Mouse (Mus musculus) CH12.LX (cell line): Measurements from ENCODE around the gene Itprip. TPM values are rescaled to one million over a fixed set of nuclear protein-coding genes. Genes with fewer than 3 reads are reported as not detected.

Source experiments
- DNase-seq: peaks from one replicate; pipeline ENCODE4 v3.0.0-alpha.2; 2013; ENCODE audit errors: extremely low read depth
- H3K27ac ChIP-seq: 2 replicates; pipeline ENCODE4 v1.5.1; 2012; ENCODE audit warnings: low read depth, mild to moderate bottlenecking, control low read depth, moderate library complexity; ENCODE audit not compliant: insufficient read depth
- H3K27me3 ChIP-seq: replicated peaks from 2 replicates; pipeline ENCODE3; 2012; ENCODE audit warnings: inconsistent platforms
- H3K36me3 ChIP-seq, 2 experiments: replicated peaks in 1 of 2; 2 replicates each; pipeline versions ENCODE3 to v1.6.1; 2012; ENCODE audit warnings: inconsistent platforms in 1 of 2, low read length in 1 of 2, mild to moderate bottlenecking in 1 of 2, mixed read lengths in 1 of 2, moderate library complexity in 1 of 2; ENCODE audit not compliant: control insufficient read depth in 1 of 2, insufficient read depth in 1 of 2
- H3K4me1 ChIP-seq, 2 experiments: 2 replicates each; pipeline ENCODE4 v1.6.1; 2012; ENCODE audit warnings: inconsistent platforms in 1 of 2, moderate library complexity in 1 of 2; ENCODE audit not compliant: insufficient read depth in 2 of 2, control insufficient read depth in 1 of 2
- H3K4me2 ChIP-seq: 2 replicates; pipeline ENCODE4 v1.6.1; 2012; ENCODE audit warnings: low read depth, mild to moderate bottlenecking, control low read depth; ENCODE audit not compliant: poor library complexity, insufficient read depth, severe bottlenecking
- H3K4me3 ChIP-seq, 3 experiments: fragments of 150-350 bp in 1 of 3; sonication (generic) in 1 of 3; replicated peaks in 1 of 3; 2 replicates each; pipeline versions ENCODE3 to v1.5.1; 2011 to 2012; ENCODE audit warnings: low read depth in 2 of 3, low read length in 2 of 3, mild to moderate bottlenecking in 2 of 3, moderate library complexity in 2 of 3, control low read depth in 1 of 3, improper control_type of control experiment in 1 of 3, inconsistent platforms in 1 of 3, mixed read lengths in 1 of 3; ENCODE audit not compliant: poor library complexity in 1 of 3
- H3K79me2 ChIP-seq: replicated peaks from 2 replicates; pipeline ENCODE4 v1.6.1; 2012; ENCODE audit warnings: mild to moderate bottlenecking, moderate library complexity; ENCODE audit not compliant: control insufficient read depth, poor library complexity, insufficient read depth, severe bottlenecking; ENCODE audit errors: extremely low read depth
- H3K9ac ChIP-seq: 2 replicates; pipeline ENCODE4 v1.6.1; 2012; ENCODE audit warnings: low read depth, mild to moderate bottlenecking, control low read depth, moderate library complexity; ENCODE audit not compliant: insufficient read depth
- H3K9me3 ChIP-seq: replicated peaks from 2 replicates; pipeline ENCODE3; 2012; ENCODE audit warnings: low read length, inconsistent platforms, mixed read lengths
- BHLHE40 ChIP-seq: IDR thresholded peaks from 2 replicates; pipeline ENCODE4 v1.6.1; 2011; ENCODE audit warnings: mild to moderate bottlenecking, low read depth, low read length, improper control_type of control experiment
- CHD1 ChIP-seq: IDR thresholded peaks from 2 replicates; pipeline ENCODE4 v1.6.1; 2012; ENCODE audit warnings: low read depth, low read length, improper control_type of control experiment, inconsistent platforms
- CHD2 ChIP-seq: IDR thresholded peaks from 2 replicates; pipeline ENCODE4 v1.6.1; 2011; ENCODE audit warnings: low read length, improper control_type of control experiment
- E2F4 ChIP-seq: IDR thresholded peaks from 2 replicates; pipeline ENCODE4 v1.6.1; 2011; ENCODE audit warnings: low read depth, low read length, improper control_type of control experiment; ENCODE audit not compliant: insufficient replicate concordance
- ELF1 ChIP-seq: IDR thresholded peaks from 2 replicates; pipeline ENCODE4 v1.6.1; 2014; ENCODE audit warnings: low read depth, mild to moderate bottlenecking, inconsistent platforms, low read length, improper control_type of control experiment
- EP300 ChIP-seq: IDR thresholded peaks from 2 replicates; pipeline ENCODE4 v1.6.1; 2011; ENCODE audit warnings: low read length, improper control_type of control experiment
- HCFC1 ChIP-seq: IDR thresholded peaks from 2 replicates; pipeline ENCODE4 v1.6.1; 2012; ENCODE audit warnings: low read depth, mild to moderate bottlenecking, inconsistent platforms, low read length, improper control_type of control experiment
- IRF4 ChIP-seq: IDR thresholded peaks from 2 replicates; pipeline ENCODE4 v1.6.1; 2014; ENCODE audit warnings: low read depth, mild to moderate bottlenecking, inconsistent platforms, low read length, improper control_type of control experiment
- JUND ChIP-seq: conservative IDR thresholded peaks from 2 replicates; pipeline ENCODE4 v1.6.1; 2011; ENCODE audit warnings: low read depth, low read length, improper control_type of control experiment
- KAT2A ChIP-seq: IDR thresholded peaks from 2 replicates; pipeline ENCODE4 v1.6.1; 2012; ENCODE audit warnings: low read length, improper control_type of control experiment, inconsistent platforms; ENCODE audit not compliant: insufficient replicate concordance
- MAFK ChIP-seq: IDR thresholded peaks from 2 replicates; pipeline ENCODE4 v1.6.1; 2011; ENCODE audit warnings: low read length, improper control_type of control experiment; ENCODE audit not compliant: insufficient replicate concordance
- MEF2A ChIP-seq: IDR thresholded peaks from 2 replicates; pipeline ENCODE4 v1.6.1; 2014; ENCODE audit warnings: low read depth, mild to moderate bottlenecking, inconsistent platforms, low read length, improper control_type of control experiment, borderline replicate concordance
- MYC ChIP-seq: IDR thresholded peaks from 2 replicates; pipeline ENCODE4 v1.6.1; 2011; ENCODE audit warnings: low read depth, mild to moderate bottlenecking, improper control_type of control experiment, low read length
- NELFE ChIP-seq: IDR thresholded peaks from 2 replicates; pipeline ENCODE4 v1.6.1; 2011; ENCODE audit warnings: low read depth, low read length, improper control_type of control experiment
- NRF1 ChIP-seq: IDR thresholded peaks from 2 replicates; pipeline ENCODE4 v1.6.1; 2014; ENCODE audit warnings: low read depth, mild to moderate bottlenecking, inconsistent platforms, low read length, improper control_type of control experiment, moderate library complexity
- POLR2A ChIP-seq: IDR thresholded peaks from 2 replicates; pipeline ENCODE4 v1.6.1; 2011; ENCODE audit warnings: low read depth, mild to moderate bottlenecking, improper control_type of control experiment, low read length
- RAD21 ChIP-seq: IDR thresholded peaks from 2 replicates; pipeline ENCODE4 v1.6.1; 2011; ENCODE audit warnings: low read depth, mild to moderate bottlenecking, low read length, improper control_type of control experiment, moderate library complexity
- USF1 ChIP-seq: IDR thresholded peaks from 2 replicates; pipeline ENCODE4 v1.6.1; 2014; ENCODE audit warnings: low read depth, mild to moderate bottlenecking, inconsistent platforms, low read length, improper control_type of control experiment
- ZKSCAN1 ChIP-seq: IDR thresholded peaks from 2 replicates; pipeline ENCODE4 v1.6.1; 2012; ENCODE audit warnings: low read depth, inconsistent platforms, low read length, improper control_type of control experiment, borderline replicate concordance
- ZNF384 ChIP-seq: IDR thresholded peaks from 2 replicates; pipeline ENCODE4 v1.6.1; 2012; ENCODE audit warnings: low read depth, low read length, improper control_type of control experiment, inconsistent platforms
- dilution Hi-C: fragments of 300-500 bp; cut with MboI; formaldehyde crosslinking; loops from 2 replicates; pipeline ENCODE4 v1.14.3; 2020; ENCODE audit warnings: low sequenced_read_pairs; ENCODE audit not compliant: extremely low pct_unique_long_range_greater_than_20kb, extremely low pct_ligation_motif_present
- in situ Hi-C: fragments of 300-500 bp; cut with MboI; formaldehyde crosslinking; loops from 3 replicates; pipeline ENCODE4 v1.14.3; 2019; ENCODE audit warnings: low sequenced_read_pairs, low pct_ligation_motif_present, low pct_unique_long_range_greater_than_20kb, mixed read lengths
- polyA plus RNA-seq: library from polyadenylated mRNA; unstranded; fragments of >175 nt; gene quantifications from 2 replicates; pipeline ENCODE4 v1.2.1, GENCODE M21; 2012; ENCODE audit warnings: low read depth; ENCODE audit not compliant: insufficient read length
- total RNA-seq, 2 experiments: library from RNA; depleted of rRNA; stranded (reverse); fragments of 300-350 nt in 1 of 2; fragments of >200 nt in 1 of 2; gene quantifications; 2 replicates each; pipeline ENCODE4 v1.2.3; 2012 to 2014

Itprip gene
- total and polyA plus RNA-seq, 3 experiments = 9.5 to 10.9 (median 9.9) TPM

GRCm38 (mm10) chr19:47869516-47869915, 49.6 kb downstream of the Itprip start:
- Histone ChIP-seq H3K4me1 (peaks cover 5 to 6% of the 10 kb centered on the region in 2 experiments), H3K27me3 (peaks cover 4% of the 10 kb centered on the region), H3K79me2 (no peaks in the 10 kb centered on the region), H3K9me3 (no peaks in the 10 kb centered on the region), H3K4me3 (no peak overlapping the region), H3K4me2 (no peak overlapping the region), H3K27ac (no peak overlapping the region), H3K36me3 (no peaks in the 10 kb centered on the region), H3K9ac (no peak overlapping the region)
- no peak for DNase-seq
- in situ Hi-C loops = loop anchor here (25.0 kb wide), 1 partner anchor 507 kb away; no protein-coding TSS in a partner anchor
- no peak for TF ChIP-seq KAT2A
- TF ChIP-seq POLR2A = no peak
- TF ChIP-seq ZKSCAN1 = no peak
- no peak for TF ChIP-seq HCFC1
- TF ChIP-seq JUND = no peak
- no peak for TF ChIP-seq E2F4
- no peak for TF ChIP-seq BHLHE40
- no peak for TF ChIP-seq CHD1
- TF ChIP-seq NRF1 = no peak
- TF ChIP-seq RAD21 = no peak
- no peak for TF ChIP-seq ZNF384
- TF ChIP-seq MYC = no peak
- TF ChIP-seq CHD2 = no peak
- no peak for TF ChIP-seq MAFK
- dilution Hi-C loops = no loop called here

DNA sequence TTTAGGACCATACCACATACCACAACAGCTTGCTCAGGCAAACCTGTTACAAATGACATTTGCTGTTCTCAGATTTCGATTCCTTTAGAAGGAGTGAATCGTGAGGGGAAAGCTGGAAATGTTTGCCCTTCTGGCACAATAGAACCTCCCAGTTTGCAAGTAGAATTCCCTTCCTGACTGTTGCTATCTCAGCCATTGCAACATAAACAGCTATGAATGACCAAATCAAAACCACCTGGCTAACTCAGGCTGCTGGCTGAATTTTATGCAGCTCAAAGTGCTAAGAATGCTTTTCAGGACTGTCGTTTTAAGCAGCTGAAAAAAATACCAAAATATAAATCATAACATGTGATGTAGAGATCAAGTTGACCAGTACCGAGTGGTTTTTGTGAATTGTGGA, 50.1 kb downstream of the Itprip start:
- in situ Hi-C loops = loop anchor here (25.0 kb wide), 1 partner anchor 507 kb away; no protein-coding TSS in a partner anchor
- Histone ChIP-seq H3K27ac (no peak overlapping the region), H3K4me2 (no peak overlapping the region), H3K27me3 (peaks cover 1% of the 10 kb centered on the region), H3K9me3 (no peaks in the 10 kb centered on the region)
- TF ChIP-seq JUND (no peak), IRF4 (no peak), CHD1 (no peak), MEF2A (no peak), ELF1 (no peak), CHD2 (no peak), USF1 (no peak), EP300 (no peak), NELFE (no peak)
- TF ChIP-seq, all 38 proteins: peak for 0
- dilution Hi-C loops = no loop called here
- H3K36me3 ChIP-seq = peaks cover 4% of the 10 kb centered on the region in 2 experiments
- peaks cover 5 to 12% of the 10 kb centered on the region in 2 experiments for H3K4me1 ChIP-seq
- DNase-seq = no peak
- H3K9ac ChIP-seq = no peak overlapping the region
- H3K4me3 ChIP-seq = no peak overlapping the region
- no peaks in the 10 kb centered on the region for H3K79me2 ChIP-seq
